Mouse (Mus musculus): ENCODE measurements at regions not wholly inside any gene's neighbourhood (a gene's known extent, or its start where the extent isn't known, plus 50 kb on each side); places are given as distances from the start of the nearest gene placed in this dataset.

GRCm38 (mm10) chr1:193664569-193664968 lies 294.5 kb upstream of the Camk1g start:
- WGBS, result 80% methylated on average over 2 of the region's 2 CpGs
- Histone ChIP-seq H3K9me3 (no peaks in the 10 kb centered on the region), H3K36me3 (no peaks in the 10 kb centered on the region)

DNA sequence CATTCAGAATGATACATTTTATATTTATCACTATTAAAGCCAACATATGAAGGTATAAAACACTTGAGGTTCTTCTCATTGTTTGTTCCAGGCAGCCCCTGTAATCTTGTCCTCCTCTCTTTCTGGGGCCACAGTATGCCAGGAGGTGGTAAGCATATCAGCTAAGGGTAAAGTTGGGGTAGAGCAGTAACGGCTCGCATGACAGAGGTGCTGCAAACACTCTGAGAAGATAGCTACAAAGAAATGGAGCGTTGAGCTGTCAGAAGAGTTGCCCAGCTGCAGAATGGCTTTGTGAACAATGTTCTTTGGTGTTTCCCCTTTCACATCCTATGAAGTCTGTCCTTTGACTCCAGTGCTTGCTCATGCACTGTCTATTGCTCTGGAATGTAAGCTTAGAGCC lies 293.5 kb upstream of the Camk1g start:
- Histone ChIP-seq H3K9ac (no peak overlapping the region), H3K27ac (no peak overlapping the region), H3K4me1 (0 out of 2 replicates have a peak, but pooled peaks cover 5% of the 10 kb centered on the region), H3K4me3 (no peak overlapping the region), H3K36me3 (no peaks in the 10 kb centered on the region), H3K9me3 (no peaks in the 10 kb centered on the region), H3K4me2 (replicated peaks) (no peak overlapping the region), H3K27me3 (no peaks in the 10 kb centered on the region)
- ATAC-seq (ENCODE audit: insufficient number of reproducible peaks, insufficient read depth, low FRiP score, low TSS enrichment), result no peak
- 89% methylated on average over 3 of the region's 3 CpGs for WGBS

More at GRCm38 (mm10) chr1:193664569-193664968, 294.5 kb upstream of the Camk1g start:
- H3K27ac ChIP-seq, result no peak overlapping the region
- H3K4me1 ChIP-seq, result 0 out of 2 replicates have a peak, but pooled peaks cover 5% of the 10 kb centered on the region
- H3K9ac ChIP-seq, result no peak overlapping the region
- H3K4me3 ChIP-seq, result no peak overlapping the region
- no peak overlapping the region for H3K4me2 ChIP-seq (replicated peaks)
- no peaks in the 10 kb centered on the region for H3K27me3 ChIP-seq
- no peak for ATAC-seq (ENCODE audit: insufficient number of reproducible peaks, insufficient read depth, low FRiP score, low TSS enrichment)

GRCm38 (mm10) chr1:193662166-193662890 lies 292.2 kb upstream of the Camk1g start:
- Histone ChIP-seq H3K9me3 (no peaks in the 10 kb centered on the region), H3K9ac (no peak overlapping the region), H3K36me3 (no peaks in the 10 kb centered on the region), H3K4me2 (replicated peaks) (no peak overlapping the region), H3K4me3 (no peak overlapping the region), H3K27ac (no peak overlapping the region), H3K27me3 (no peaks in the 10 kb centered on the region), H3K4me1 (0 out of 2 replicates have a peak, but pooled peaks cover 5% of the 10 kb centered on the region)
- ATAC-seq (ENCODE audit: insufficient number of reproducible peaks, insufficient read depth, low FRiP score, low TSS enrichment), result no peak
- 67% methylated on average over 3 of the region's 3 CpGs for WGBS

GRCm38 (mm10) chr1:193661377-193661776 lies 291.3 kb upstream of the Camk1g start:
- Histone ChIP-seq H3K27ac (no peak overlapping the region), H3K4me3 (no peak overlapping the region), H3K4me2 (replicated peaks) (no peak overlapping the region), H3K9me3 (no peaks in the 10 kb centered on the region), H3K36me3 (no peaks in the 10 kb centered on the region), H3K27me3 (no peaks in the 10 kb centered on the region), H3K9ac (no peak overlapping the region), H3K4me1 (0 out of 2 replicates have a peak, but pooled peaks cover 5% of the 10 kb centered on the region)
- ATAC-seq (ENCODE audit: insufficient number of reproducible peaks, insufficient read depth, low FRiP score, low TSS enrichment), result no peak
- 77% methylated on average over 4 of the region's 4 CpGs for WGBS

DNA sequence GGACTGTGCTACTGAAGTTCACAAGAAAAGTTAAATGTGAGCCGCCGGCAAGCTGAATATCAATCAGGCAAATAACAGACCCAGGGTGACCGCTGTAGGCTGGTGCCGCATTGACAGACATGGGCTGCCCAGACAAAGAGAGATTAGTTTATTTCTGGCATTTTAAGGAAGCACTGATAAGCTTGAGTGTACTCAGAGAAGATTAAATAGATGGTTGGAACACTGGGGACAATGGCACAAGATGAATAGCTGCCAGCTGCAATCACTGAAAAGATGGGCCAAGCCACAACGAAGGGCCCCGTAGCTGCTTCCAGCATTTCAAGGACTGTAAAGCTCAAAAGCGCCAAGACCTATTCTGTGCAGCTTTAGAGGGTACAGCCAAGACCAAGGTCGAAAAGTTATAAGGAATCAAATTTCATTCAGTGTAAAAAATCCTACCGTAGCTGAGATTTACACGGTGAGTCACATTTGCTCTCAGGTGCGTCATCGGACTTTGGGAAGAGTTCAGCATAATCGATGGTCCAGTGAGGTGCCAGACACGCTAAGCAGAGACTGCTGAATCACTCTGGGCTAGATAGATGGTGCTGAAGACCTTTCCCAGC lies 285.1 kb upstream of the Camk1g start:
- Histone ChIP-seq H3K9ac (no peak overlapping the region), H3K4me2 (replicated peaks) (no peak overlapping the region), H3K4me1 (no peaks in the 10 kb centered on the region), H3K27me3 (no peaks in the 10 kb centered on the region), H3K36me3 (no peaks in the 10 kb centered on the region), H3K9me3 (no peaks in the 10 kb centered on the region), H3K27ac (no peak overlapping the region), H3K4me3 (no peak overlapping the region)
- ATAC-seq (ENCODE audit: insufficient number of reproducible peaks, insufficient read depth, low FRiP score, low TSS enrichment), result no peak
- 79% methylated on average over 14 of the region's 14 CpGs for WGBS

DNA sequence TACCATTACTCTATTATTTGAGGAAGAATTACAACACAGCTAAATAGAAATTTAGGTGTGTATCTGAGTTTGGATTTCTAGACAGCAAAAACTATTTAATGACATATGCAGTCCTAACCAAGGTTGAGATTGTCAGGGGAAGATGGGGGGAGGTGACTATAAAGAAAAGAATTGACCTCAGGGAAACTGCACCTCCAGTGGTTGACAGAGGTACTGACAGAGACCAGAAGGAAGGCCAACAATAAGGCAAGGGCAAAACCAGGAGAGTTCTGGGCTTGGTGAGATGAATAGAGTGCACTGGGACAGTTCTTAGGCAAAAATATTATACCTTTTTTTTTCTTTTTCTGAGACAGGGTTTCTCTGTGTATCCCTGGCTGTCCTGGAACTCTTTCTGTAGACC lies 280.2 kb upstream of the Camk1g start:
- Histone ChIP-seq H3K27me3 (no peaks in the 10 kb centered on the region), H3K4me2 (replicated peaks) (no peak overlapping the region), H3K36me3 (no peaks in the 10 kb centered on the region), H3K9ac (no peak overlapping the region), H3K4me1 (no peaks in the 10 kb centered on the region), H3K4me3 (no peak overlapping the region), H3K9me3 (no peaks in the 10 kb centered on the region), H3K27ac (no peak overlapping the region)
- ATAC-seq (ENCODE audit: insufficient number of reproducible peaks, insufficient read depth, low FRiP score, low TSS enrichment), result no peak

GRCm38 (mm10) chr1:193649400-193649799 lies 279.3 kb upstream of the Camk1g start:
- no peak overlapping the region for H3K27ac ChIP-seq
- H3K9me3 ChIP-seq, result no peaks in the 10 kb centered on the region
- H3K4me3 ChIP-seq, result no peak overlapping the region
- H3K9ac ChIP-seq, result no peak overlapping the region
- H3K4me1 ChIP-seq, result no peaks in the 10 kb centered on the region
- H3K36me3 ChIP-seq, result no peaks in the 10 kb centered on the region
- no peaks in the 10 kb centered on the region for H3K27me3 ChIP-seq
- ATAC-seq (ENCODE audit: insufficient number of reproducible peaks, insufficient read depth, low FRiP score, low TSS enrichment), result no peak
- WGBS, result 93% methylated on average over 1 of the region's 1 CpGs
- H3K4me2 ChIP-seq (replicated peaks), result no peak overlapping the region

- Histone ChIP-seq H3K27me3 (no peaks in the 10 kb centered on the region), H3K4me2 (replicated peaks) (no peak overlapping the region)
- 77% methylated on average over 3 of the region's 3 CpGs for WGBS
Observed at GRCm38 (mm10) chr1:193647371-193648270, 277.5 kb upstream of the Camk1g start.

GRCm38 (mm10) chr1:193644506-193644905 lies 274.4 kb upstream of the Camk1g start:
- no peak for ATAC-seq (ENCODE audit: insufficient number of reproducible peaks, insufficient read depth, low FRiP score, low TSS enrichment)
- no peak overlapping the region for H3K9ac ChIP-seq
- H3K27me3 ChIP-seq, result no peaks in the 10 kb centered on the region
- no peaks in the 10 kb centered on the region for H3K9me3 ChIP-seq
- H3K4me1 ChIP-seq, result no peaks in the 10 kb centered on the region
- no peak overlapping the region for H3K27ac ChIP-seq
- H3K36me3 ChIP-seq, result no peaks in the 10 kb centered on the region
- no peak overlapping the region for H3K4me2 ChIP-seq (replicated peaks)
- H3K4me3 ChIP-seq, result no peak overlapping the region
- WGBS, result 86% methylated on average over 2 of the region's 2 CpGs

More at GRCm38 (mm10) chr1:193647371-193648270, 277.5 kb upstream of the Camk1g start:
- no peaks in the 10 kb centered on the region for H3K9me3 ChIP-seq
- no peak overlapping the region for H3K4me3 ChIP-seq
- H3K4me1 ChIP-seq, result no peaks in the 10 kb centered on the region
- no peak overlapping the region for H3K9ac ChIP-seq
- no peak overlapping the region for H3K27ac ChIP-seq
- H3K36me3 ChIP-seq, result no peaks in the 10 kb centered on the region
- ATAC-seq (ENCODE audit: insufficient number of reproducible peaks, insufficient read depth, low FRiP score, low TSS enrichment), result no peak

GRCm38 (mm10) chr1:193636451-193636850 lies 266.4 kb upstream of the Camk1g start:
- ATAC-seq (ENCODE audit: insufficient number of reproducible peaks, insufficient read depth, low FRiP score, low TSS enrichment), result no peak
- H3K4me1 ChIP-seq, result no peaks in the 10 kb centered on the region
- 71% methylated on average over 5 of the region's 5 CpGs for WGBS
- H3K36me3 ChIP-seq, result no peaks in the 10 kb centered on the region
- H3K4me2 ChIP-seq (replicated peaks), result no peak overlapping the region
- no peak overlapping the region for H3K4me3 ChIP-seq
- H3K27ac ChIP-seq, result no peak overlapping the region
- H3K27me3 ChIP-seq, result no peaks in the 10 kb centered on the region
- H3K9me3 ChIP-seq, result no peaks in the 10 kb centered on the region
- H3K9ac ChIP-seq, result no peak overlapping the region

- Histone ChIP-seq H3K4me3 (no peak overlapping the region), H3K9ac (no peak overlapping the region), H3K27me3 (no peaks in the 10 kb centered on the region), H3K4me2 (replicated peaks) (no peak overlapping the region), H3K4me1 (no peaks in the 10 kb centered on the region), H3K36me3 (no peaks in the 10 kb centered on the region), H3K9me3 (no peaks in the 10 kb centered on the region), H3K27ac (no peak overlapping the region)
- 80% methylated on average over 2 of the region's 2 CpGs for WGBS
- no peak for ATAC-seq (ENCODE audit: insufficient number of reproducible peaks, insufficient read depth, low FRiP score, low TSS enrichment)
Observed at GRCm38 (mm10) chr1:193632115-193632514, 262.0 kb upstream of the Camk1g start.

Measured in embryonic facial prominence, embryonic 12.5 days (tissue).